Mouse (Mus musculus): ENCODE results near the gene Fezf1.

The Fezf1 gene

GRCm38 (mm10) chr6:23247512-23248312 lies 450 bp downstream of the Fezf1 start:
- DNase-seq (ENCODE audit: low read depth, low spot score): no peak

- DNase-seq (ENCODE audit: low read depth, low spot score): no peak
Observed at GRCm38 (mm10) chr6:23246790-23247511, 1.2 kb downstream of the Fezf1 start.

GRCm38 (mm10) chr6:23246061-23246789 lies 1.9 kb downstream of the Fezf1 start:
- DNase-seq (ENCODE audit: low read depth, low spot score): no peak

GRCm38 (mm10) chr6:23245545-23246011 lies 2.6 kb downstream of the Fezf1 start:
- no peak for DNase-seq (ENCODE audit: low read depth, low spot score)

- DNase-seq (ENCODE audit: low read depth, low spot score): no peak
Observed at GRCm38 (mm10) chr6:23245121-23245520, 3.0 kb downstream of the Fezf1 start.

- no peak for DNase-seq (ENCODE audit: low read depth, low spot score)
Observed at GRCm38 (mm10) chr6:23243821-23244760, 4.1 kb downstream of the Fezf1 start.

GRCm38 (mm10) chr6:23211499-23211898 lies 36.7 kb downstream of the Fezf1 start:
- no peak for DNase-seq (ENCODE audit: low read depth, low spot score)

- DNase-seq (ENCODE audit: low read depth, low spot score): no peak
Observed at GRCm38 (mm10) chr6:23207791-23208190, 40.4 kb downstream of the Fezf1 start.

GRCm38 (mm10) chr6:23202630-23203029 lies 45.5 kb downstream of the Fezf1 start:
- no peak for DNase-seq (ENCODE audit: low read depth, low spot score)
